Mouse (Mus musculus) midbrain, embryonic 13.5 days (tissue): ENCODE results near the gene Nectin4. TPM values are rescaled to one million over a fixed set of nuclear protein-coding genes. Genes with fewer than 3 reads are reported as not detected.
A peak's percentile ranks its signal among the peaks of the same experiment; 100 is the strongest.

Experiments
- ATAC-seq: fragments of 200-750 bp; cut with Nextera tagmentation; 2 replicates; pipeline ENCODE4 v1.8.0; 2017; ENCODE audit warnings: mild to moderate bottlenecking, moderate TSS enrichment, moderate library complexity
- H3K27ac ChIP-seq: fragments of 300-500 bp; sonication (generic); 2 replicates; pipeline ENCODE4 v1.5.1; 2015; ENCODE audit warnings: inconsistent platforms, mild to moderate bottlenecking, moderate library complexity
- H3K27me3 ChIP-seq: fragments of 300-500 bp; sonication (generic); 2 replicates; pipeline ENCODE4 v1.6.1; 2015; ENCODE audit warnings: mild to moderate bottlenecking, inconsistent platforms
- H3K36me3 ChIP-seq: fragments of 300-500 bp; sonication (generic); 2 replicates; pipeline ENCODE4 v1.6.1; 2015; ENCODE audit warnings: mild to moderate bottlenecking, inconsistent platforms
- H3K4me1 ChIP-seq: fragments of 300-500 bp; sonication (generic); replicated peaks from 2 replicates; pipeline ENCODE4 v1.6.1; 2015; ENCODE audit warnings: inconsistent platforms
- H3K4me2 ChIP-seq: fragments of 300-500 bp; sonication (generic); replicated peaks from 2 replicates; pipeline ENCODE4 v1.6.1; 2015; ENCODE audit warnings: moderate library complexity, mild to moderate bottlenecking, inconsistent platforms
- H3K4me3 ChIP-seq: fragments of 300-500 bp; sonication (generic); replicated peaks from 2 replicates; pipeline ENCODE4 v1.5.1; 2015; ENCODE audit warnings: mild to moderate bottlenecking, inconsistent platforms
- H3K9ac ChIP-seq: fragments of 300-500 bp; sonication (generic); replicated peaks from 2 replicates; pipeline ENCODE4 v1.6.1; 2015; ENCODE audit warnings: mild to moderate bottlenecking, inconsistent platforms
- H3K9me3 ChIP-seq: fragments of 300-500 bp; sonication (generic); 2 replicates; pipeline ENCODE4 v1.6.1; 2016; ENCODE audit warnings: mild to moderate bottlenecking, inconsistent platforms
- WGBS: fragments of 180-500 bp; shearing (Covaris S2); methylation state at CpG from one replicate; pipeline ENCODE4 v1.1.7; 2015; 5-methylcytosine and 5-hydroxymethylcytosine counted together
- polyA plus RNA-seq: library from polyadenylated mRNA; unstranded; fragments of >200 nt; fragmentation: Nextera tagmentation; extraction: Ambion mirVana; gene quantifications from 2 replicates; pipeline ENCODE4 v1.2.1, GENCODE M21; 2015

Nectin4 gene
- polyA plus RNA-seq, 1 experiment from 2014 or later: 0.70 TPM

- peaks cover 25% of the 10 kb centered on the region for H3K36me3 ChIP-seq
- H3K27me3 ChIP-seq: no peaks in the 10 kb centered on the region
- H3K4me3 ChIP-seq: peak overlapping the region; percentile 50
- peak overlapping the region; percentile 76 for H3K9ac ChIP-seq
- H3K4me1 ChIP-seq: peaks cover 19% of the 10 kb centered on the region
- no peaks in the 10 kb centered on the region for H3K9me3 ChIP-seq
- ATAC-seq: peak; percentile 62
- peak overlapping the region; percentile 83 for H3K27ac ChIP-seq
- 33% methylated on average over 16 of the region's 16 CpGs for WGBS
- peak overlapping the region; percentile 80 for H3K4me2 ChIP-seq
These were observed 8.5 kb upstream of the Nectin4 start for GRCm38 (mm10) chr1:171361106-171362103.

GRCm38 (mm10) chr1:171365934-171366333, 4.0 kb upstream of the Nectin4 start:
- Histone ChIP-seq H3K9me3 (no peaks in the 10 kb centered on the region), H3K27me3 (peaks cover 8% of the 10 kb centered on the region; the same call in 1 of the 2 replicates), H3K4me3 (no peak overlapping the region), H3K4me1 (peaks cover 8% of the 10 kb centered on the region), H3K27ac (no peak overlapping the region), H3K4me2 (no peak overlapping the region), H3K36me3 (no peaks in the 10 kb centered on the region), H3K9ac (no peak overlapping the region)
- no peak for ATAC-seq
- WGBS: 70% methylated on average over 7 of the region's 7 CpGs

- no peak overlapping the region for H3K4me3 ChIP-seq
- H3K9me3 ChIP-seq: no peaks in the 10 kb centered on the region
- H3K4me2 ChIP-seq: no peak overlapping the region
- H3K27me3 ChIP-seq: peaks cover 17% of the 10 kb centered on the region
- ATAC-seq: no peak
- 49% methylated on average over 3 of the region's 3 CpGs for WGBS
- peaks cover 7% of the 10 kb centered on the region; the same call in 1 of the 2 replicates for H3K4me1 ChIP-seq
- H3K9ac ChIP-seq: no peak overlapping the region
- H3K27ac ChIP-seq: no peak overlapping the region
- no peaks in the 10 kb centered on the region for H3K36me3 ChIP-seq
These were observed 3.0 kb downstream of the Nectin4 start for GRCm38 (mm10) chr1:171372880-171373279.

GRCm38 (mm10) chr1:171373946-171374345, 4.0 kb downstream of the Nectin4 start:
- WGBS: 0% methylated on average over 3 of the region's 4 CpGs
- H3K4me1 ChIP-seq: peaks cover 7% of the 10 kb centered on the region; the same call in 1 of the 2 replicates
- 0 out of 2 replicates have a peak, but pooled peaks have one; percentile 24 for ATAC-seq
- H3K4me2 ChIP-seq: no peak overlapping the region
- no peak overlapping the region for H3K9ac ChIP-seq
- H3K4me3 ChIP-seq: no peak overlapping the region
- H3K9me3 ChIP-seq: no peaks in the 10 kb centered on the region
- H3K27ac ChIP-seq: no peak overlapping the region
- H3K36me3 ChIP-seq: no peaks in the 10 kb centered on the region
- peaks cover 17% of the 10 kb centered on the region for H3K27me3 ChIP-seq

- no peaks in the 10 kb centered on the region for H3K36me3 ChIP-seq
- H3K27me3 ChIP-seq: peaks cover 14% of the 10 kb centered on the region
- WGBS: 49% methylated on average over 9 of the region's 9 CpGs
- H3K9ac ChIP-seq: no peak overlapping the region
- no peak overlapping the region for H3K4me3 ChIP-seq
- peaks cover 19% of the 10 kb centered on the region for H3K4me1 ChIP-seq
- no peak for ATAC-seq
- no peaks in the 10 kb centered on the region for H3K9me3 ChIP-seq
- H3K27ac ChIP-seq: no peak overlapping the region
- no peak overlapping the region for H3K4me2 ChIP-seq
These were observed 5.8 kb downstream of the Nectin4 start for GRCm38 (mm10) chr1:171375646-171376097.

- no peak overlapping the region for H3K9ac ChIP-seq
- no peak overlapping the region for H3K4me2 ChIP-seq
- ATAC-seq: no peak
- no peaks in the 10 kb centered on the region for H3K9me3 ChIP-seq
- H3K4me3 ChIP-seq: no peak overlapping the region
- no peak overlapping the region for H3K27ac ChIP-seq
- peaks cover 20% of the 10 kb centered on the region for H3K4me1 ChIP-seq
- WGBS: 91% methylated on average over 6 of the region's 6 CpGs
- H3K27me3 ChIP-seq: peaks cover 20% of the 10 kb centered on the region
- H3K36me3 ChIP-seq: no peaks in the 10 kb centered on the region
These were observed 8.4 kb downstream of the Nectin4 start for GRCm38 (mm10) chr1:171378298-171378697.

- peak overlapping the region; percentile 38 for H3K4me3 ChIP-seq
- no peaks in the 10 kb centered on the region for H3K36me3 ChIP-seq
- peak overlapping the region; percentile 60 for H3K9ac ChIP-seq
- H3K27me3 ChIP-seq: peaks cover 25% of the 10 kb centered on the region
- H3K4me1 ChIP-seq: peaks cover 13% of the 10 kb centered on the region
- H3K27ac ChIP-seq: no peak overlapping the region; the same call in 1 of the 2 replicates
- H3K9me3 ChIP-seq: no peaks in the 10 kb centered on the region
- peak; percentile 88 for ATAC-seq
- 2% methylated on average over 31 of the region's 31 CpGs for WGBS
- H3K4me2 ChIP-seq: peak overlapping the region; percentile 59
These were observed 10.2 kb downstream of the Nectin4 start for GRCm38 (mm10) chr1:171379935-171380599.

GRCm38 (mm10) chr1:171382096-171382620, 12.3 kb downstream of the Nectin4 start:
- Histone ChIP-seq H3K27ac (no peak overlapping the region), H3K4me1 (peaks cover 13% of the 10 kb centered on the region), H3K9me3 (no peaks in the 10 kb centered on the region), H3K4me2 (no peak overlapping the region), H3K27me3 (peaks cover 25% of the 10 kb centered on the region), H3K36me3 (no peaks in the 10 kb centered on the region), H3K4me3 (no peak overlapping the region), H3K9ac (no peak overlapping the region)
- WGBS: 84% methylated on average over 11 of the region's 11 CpGs
- ATAC-seq: no peak

GRCm38 (mm10) chr1:171384361-171384760, 14.5 kb downstream of the Nectin4 start:
- Histone ChIP-seq H3K4me1 (peaks cover 13% of the 10 kb centered on the region), H3K27ac (no peak overlapping the region), H3K9me3 (no peaks in the 10 kb centered on the region), H3K27me3 (peaks cover 25% of the 10 kb centered on the region), H3K9ac (no peak overlapping the region), H3K36me3 (no peaks in the 10 kb centered on the region), H3K4me3 (no peak overlapping the region), H3K4me2 (no peak overlapping the region)
- ATAC-seq: no peak
- WGBS: 69% methylated on average over 9 of the region's 9 CpGs

GRCm38 (mm10) chr1:171385171-171385570, 15.3 kb downstream of the Nectin4 start:
- 69% methylated on average over 9 of the region's 9 CpGs for WGBS
- H3K9ac ChIP-seq: no peak overlapping the region
- H3K27me3 ChIP-seq: peaks cover 22% of the 10 kb centered on the region
- no peaks in the 10 kb centered on the region for H3K36me3 ChIP-seq
- no peak for ATAC-seq
- H3K9me3 ChIP-seq: no peaks in the 10 kb centered on the region
- H3K4me2 ChIP-seq: no peak overlapping the region
- no peak overlapping the region for H3K27ac ChIP-seq
- peaks cover 6% of the 10 kb centered on the region; the same call in 1 of the 2 replicates for H3K4me1 ChIP-seq
- no peak overlapping the region for H3K4me3 ChIP-seq

GRCm38 (mm10) chr1:171387099-171387498, 17.2 kb downstream of the Nectin4 start:
- Histone ChIP-seq H3K36me3 (no peaks in the 10 kb centered on the region), H3K27ac (no peak overlapping the region), H3K9me3 (no peaks in the 10 kb centered on the region), H3K4me1 (no peaks in the 10 kb centered on the region), H3K27me3 (peaks cover 10% of the 10 kb centered on the region), H3K9ac (no peak overlapping the region; the same call in 1 of the 2 replicates), H3K4me2 (no peak overlapping the region), H3K4me3 (no peak overlapping the region)
- 20% methylated on average over 6 of the region's 6 CpGs for WGBS
- ATAC-seq: 0 out of 2 replicates have a peak, but pooled peaks have one; percentile 19
